Mouse (Mus musculus) bone marrow, adult 2 months (tissue): ENCODE measurements around the gene Ccr1. TPM values are rescaled to one million over a fixed set of nuclear protein-coding genes. Genes with fewer than 3 reads are reported as not detected.
"Not testable (repeated sequence)": the region's sequence is repeated elsewhere in the genome, so short reads cannot be mapped to it uniquely, and the experiment has no call there.

Source experiments
- H3K27ac ChIP-seq: fragments of 200-500 bp; 2 replicates; pipeline ENCODE4 v1.5.1; 2012; ENCODE audit warnings: low read depth, mild to moderate bottlenecking, control low read depth, inconsistent platforms, low read length; ENCODE audit not compliant: control insufficient read depth, poor library complexity, insufficient read depth
- H3K4me1 ChIP-seq: fragments of 200-500 bp; 2 replicates; pipeline ENCODE4 v1.6.1; 2011; ENCODE audit warnings: low read length; ENCODE audit not compliant: control insufficient read depth, insufficient read depth
- H3K4me3 ChIP-seq: fragments of 200-500 bp; replicated peaks from 2 replicates; pipeline ENCODE3; 2011; ENCODE audit warnings: mild to moderate bottlenecking, low read depth, low read length, control low read depth; ENCODE audit not compliant: control insufficient read depth
- CTCF ChIP-seq: fragments of 200-500 bp; IDR thresholded peaks from 2 replicates; pipeline ENCODE4 v1.5.1; 2011; ENCODE audit warnings: low read length, control low read depth; ENCODE audit not compliant: control insufficient read depth, insufficient read depth
- POLR2A ChIP-seq: fragments of 200-500 bp; IDR thresholded peaks from 2 replicates; pipeline ENCODE4 v1.6.1; 2011; ENCODE audit warnings: low read depth, mild to moderate bottlenecking, control low read depth, low read length, borderline replicate concordance; ENCODE audit not compliant: control insufficient read depth
- WGBS: fragments of 180-500 bp; shearing (Covaris S2); methylation state at CpG from one replicate; pipeline ENCODE4 v1.1.7; 2018; 5-methylcytosine and 5-hydroxymethylcytosine counted together
- polyA plus RNA-seq: library from polyadenylated mRNA; stranded (reverse); fragments of >200 nt; gene quantifications from 2 replicates; pipeline ENCODE4 v1.2.4, GENCODE M21; 2011; ENCODE audit warnings: low replicate concordance; ENCODE audit not compliant: missing spikeins, insufficient read depth, insufficient read length

Ccr1 gene
- polyA plus RNA-seq, 1 experiment = 12.0 TPM

- no peak overlapping the region for H3K4me3 ChIP-seq
- TF ChIP-seq POLR2A (no peak), CTCF (no peak)
- H3K4me1 ChIP-seq = no peaks in the 10 kb centered on the region; the same call in 1 of the 2 replicates
- WGBS = 3% methylated on average over 3 of the region's 3 CpGs
- no peak overlapping the region for H3K27ac ChIP-seq
Measured at GRCm38 (mm10) chr9:123989671-123990070, 21.2 kb upstream of the Ccr1 start.

- Histone ChIP-seq H3K4me1 (peaks cover 5% of the 10 kb centered on the region), H3K27ac (no peak overlapping the region)
Measured at GRCm38 (mm10) chr9:123986217-123986616, 17.7 kb upstream of the Ccr1 start.

GRCm38 (mm10) chr9:123984943-123985342, 16.5 kb upstream of the Ccr1 start:
- H3K27ac ChIP-seq = no peak overlapping the region
- no peak for TF ChIP-seq CTCF
- TF ChIP-seq POLR2A = no peak
- H3K4me1 ChIP-seq = peaks cover 5% of the 10 kb centered on the region
- no peak overlapping the region for H3K4me3 ChIP-seq

More at GRCm38 (mm10) chr9:123986217-123986616, 17.7 kb upstream of the Ccr1 start:
- WGBS = 31% methylated on average over 2 of the region's 2 CpGs
- H3K4me3 ChIP-seq = no peak overlapping the region
- TF ChIP-seq POLR2A = no peak
- TF ChIP-seq CTCF = peak; percentile 26; the same call in 1 of the 2 replicates

GRCm38 (mm10) chr9:123982720-123983119, 14.2 kb upstream of the Ccr1 start:
- Histone ChIP-seq H3K4me3 (no peak overlapping the region), H3K4me1 (peaks cover 5% of the 10 kb centered on the region), H3K27ac (no peak overlapping the region)
- TF ChIP-seq POLR2A (no peak), CTCF (no peak)
- 37% methylated on average over 1 of the region's 1 CpGs for WGBS

- TF ChIP-seq POLR2A (no peak), CTCF (no peak)
- peaks cover 5% of the 10 kb centered on the region for H3K4me1 ChIP-seq
- WGBS = 45% methylated on average over 4 of the region's 4 CpGs
- no peak overlapping the region for H3K4me3 ChIP-seq
- H3K27ac ChIP-seq = no peak overlapping the region
Measured at GRCm38 (mm10) chr9:123981909-123982308, 13.4 kb upstream of the Ccr1 start.

GRCm38 (mm10) chr9:123980858-123981475, 12.5 kb upstream of the Ccr1 start:
- H3K27ac ChIP-seq, H3K4me3 ChIP-seq, H3K4me1 ChIP-seq: not testable (repeated sequence)
- WGBS = no CpG with 5 or more reads among the region's 3 CpGs

GRCm38 (mm10) chr9:123978308-123978707, 9.8 kb upstream of the Ccr1 start, which contains the start of gene Ccr1l1:
Gene Ccr1l1 (minus strand): TSS chr9:123978408.
- Histone ChIP-seq H3K4me1 (no peaks in the 10 kb centered on the region; the same call in none of the 2 replicates), H3K27ac (no peak within 1 kb of the TSS), H3K4me3 (no peak within 1 kb of the TSS)
- WGBS = 91% methylated on average over 1 of the region's 1 CpGs
- no peak for TF ChIP-seq CTCF
- TF ChIP-seq POLR2A = no peak

- no peak overlapping the region for H3K4me3 ChIP-seq
- TF ChIP-seq POLR2A (no peak), CTCF (no peak)
- WGBS = 74% methylated on average over 9 of the region's 9 CpGs
- no peaks in the 10 kb centered on the region; the same call in none of the 2 replicates for H3K4me1 ChIP-seq
- no peak overlapping the region for H3K27ac ChIP-seq
Measured at GRCm38 (mm10) chr9:123976876-123977663, 8.6 kb upstream of the Ccr1 start.
